Mouse (Mus musculus) liver, embryonic 11.5 days (tissue): ENCODE data around the gene Pla2g15. TPM values are rescaled to one million over a fixed set of nuclear protein-coding genes. Genes with fewer than 3 reads are reported as not detected.

Experiments used
- ATAC-seq: fragments of 200-750 bp; cut with Nextera tagmentation; replicated peaks from 2 replicates; pipeline ENCODE4 v1.8.0; 2017; ENCODE audit warnings: moderate number of reproducible peaks, mild to moderate bottlenecking, moderate TSS enrichment, moderate library complexity; ENCODE audit not compliant: low FRiP score
- DNase-seq: peaks from one replicate; pipeline ENCODE4 v3.0.0-alpha.2; 2017; ENCODE audit warnings: low spot score
- H3K27ac ChIP-seq: fragments of 300-500 bp; sonication (generic); 2 replicates; pipeline ENCODE4 v1.5.1; 2014; ENCODE audit warnings: mild to moderate bottlenecking, low read depth, low read length, control low read depth
- H3K27me3 ChIP-seq: fragments of 300-500 bp; sonication (generic); replicated peaks from 2 replicates; pipeline ENCODE4 v1.6.1; 2014; ENCODE audit warnings: low read length, mixed read lengths; ENCODE audit not compliant: control insufficient read depth, insufficient read depth
- H3K36me3 ChIP-seq: fragments of 300-500 bp; sonication (generic); 2 replicates; pipeline ENCODE4 v1.6.1; 2014; ENCODE audit warnings: mild to moderate bottlenecking, low read length, moderate library complexity, mixed read lengths; ENCODE audit not compliant: control insufficient read depth, insufficient read depth
- H3K4me1 ChIP-seq: fragments of 300-500 bp; sonication (generic); replicated peaks from 2 replicates; pipeline ENCODE4 v1.6.1; 2014; ENCODE audit warnings: low read length, mixed read lengths; ENCODE audit not compliant: control insufficient read depth, insufficient read depth
- H3K4me2 ChIP-seq: fragments of 300-500 bp; sonication (generic); 2 replicates; pipeline ENCODE4 v1.6.1; 2014; ENCODE audit warnings: mild to moderate bottlenecking, control low read depth, moderate library complexity
- H3K4me3 ChIP-seq: fragments of 300-500 bp; sonication (generic); 2 replicates; pipeline ENCODE4 v1.5.1; 2014; ENCODE audit warnings: low read depth, low read length, control low read depth
- H3K9ac ChIP-seq: fragments of 300-500 bp; sonication (generic); 2 replicates; pipeline ENCODE4 v1.6.1; 2014; ENCODE audit warnings: low read depth, low read length, control low read depth
- H3K9me3 ChIP-seq: fragments of 300-500 bp; sonication (generic); 2 replicates; pipeline ENCODE4 v1.6.1; 2016; ENCODE audit warnings: low read length, inconsistent platforms, mixed read lengths; ENCODE audit not compliant: control insufficient read depth
- WGBS: fragments of 180-500 bp; shearing (Covaris S2); extraction: QIAGEN DNeasy Blood & Tissue Kit; methylation state at CpG from one replicate; pipeline ENCODE4 v1.1.7; 2014; 5-methylcytosine and 5-hydroxymethylcytosine counted together
- polyA plus RNA-seq: library from polyadenylated mRNA; unstranded; fragments of >200 nt; fragmentation: Nextera tagmentation; extraction: Ambion mirVana; gene quantifications from 2 replicates; pipeline ENCODE4 v1.2.1, GENCODE M21; 2014

The Pla2g15 gene
- polyA plus RNA-seq, 1 experiment from 2014 or later = 9.2 TPM

GRCm38 (mm10) chr8:106211421-106211820 lies 61.2 kb downstream of the Pla2g15 start:
- peak; percentile 6; the same call in 1 of the 2 replicates for ATAC-seq
- peaks cover 28% of the 10 kb centered on the region for H3K36me3 ChIP-seq
- 4% methylated on average over 13 of the region's 13 CpGs for WGBS

DNA sequence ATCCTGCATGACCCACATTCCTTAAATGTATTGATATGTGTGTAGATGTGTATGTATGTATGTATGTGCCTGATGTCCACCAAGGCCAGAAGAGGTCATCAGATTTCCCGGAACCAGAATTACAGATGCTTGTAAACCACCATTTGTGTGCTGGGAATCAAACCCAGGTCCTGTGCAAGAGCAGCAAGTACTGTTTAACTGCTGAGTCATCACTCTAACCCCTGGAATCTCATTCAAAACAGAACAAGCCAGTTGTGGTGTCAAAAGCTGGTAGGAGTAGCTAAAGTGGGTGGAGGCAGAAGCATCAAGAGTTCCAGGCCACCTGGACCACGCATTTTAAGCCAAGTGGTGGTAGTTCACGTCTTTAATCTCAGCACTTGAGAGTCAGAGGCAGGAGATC lies 63.8 kb downstream of the Pla2g15 start:
- Histone ChIP-seq H3K4me1 (peaks cover 11% of the 10 kb centered on the region), H3K27ac (no peak overlapping the region), H3K36me3 (peaks cover 28% of the 10 kb centered on the region), H3K9ac (no peak overlapping the region), H3K27me3 (no peaks in the 10 kb centered on the region), H3K4me3 (no peak overlapping the region), H3K9me3 (no peaks in the 10 kb centered on the region), H3K4me2 (no peak overlapping the region)
- WGBS = 90% methylated on average over 3 of the region's 3 CpGs
- ATAC-seq = no peak
- no peak for DNase-seq

More at GRCm38 (mm10) chr8:106211421-106211820, 61.2 kb downstream of the Pla2g15 start:
- peak overlapping the region; percentile 85 for H3K27ac ChIP-seq
- H3K4me2 ChIP-seq = peak overlapping the region; percentile 79
- H3K9me3 ChIP-seq = no peaks in the 10 kb centered on the region
- peak overlapping the region; percentile 96 for H3K9ac ChIP-seq
- peaks cover 13% of the 10 kb centered on the region; the same call in 1 of the 2 replicates for H3K4me1 ChIP-seq
- no peaks in the 10 kb centered on the region for H3K27me3 ChIP-seq
- DNase-seq = no peak
- peak overlapping the region; percentile 94 for H3K4me3 ChIP-seq

Other genes starting within 250 kb of the Pla2g15 start
- 21.4 and 22.8 TPM in 2 replicates for gene Pskh1, start 250.0 kb upstream of the Pla2g15 start, polyA plus RNA-seq
- 1.9 and 3.0 TPM in 2 replicates for gene Ctrl, start 216.5 kb upstream of the Pla2g15 start, polyA plus RNA-seq
- 142 and 160 TPM in 2 replicates for gene Psmb10, start 212.0 kb upstream of the Pla2g15 start, polyA plus RNA-seq
- gene Lcat, start 207.0 kb upstream of the Pla2g15 start, polyA plus RNA-seq = 32.1 and 32.7 TPM in 2 replicates
- 25.6 and 25.8 TPM in 2 replicates for gene Slc12a4, start 184.3 kb upstream of the Pla2g15 start, polyA plus RNA-seq
- not detected in 2 replicates for gene Dpep3, start 171.0 kb upstream of the Pla2g15 start, polyA plus RNA-seq
- 24.0 and 25.0 TPM in 2 replicates for gene Dus2, start 159.1 kb upstream of the Pla2g15 start, polyA plus RNA-seq
- not detected in 2 replicates for gene Dpep2nb, start 144.4 kb upstream of the Pla2g15 start, polyA plus RNA-seq
- gene Ddx28, start 138.5 kb upstream of the Pla2g15 start, polyA plus RNA-seq = 22.3 and 22.5 TPM in 2 replicates
- 5.3 and 6.2 TPM in 2 replicates for gene Nfatc3, start 91.6 kb upstream of the Pla2g15 start, polyA plus RNA-seq
- 11.6 and 12.7 TPM in 2 replicates for gene Esrp2, start 13.4 kb upstream of the Pla2g15 start, polyA plus RNA-seq
- 46.3 and 52.5 TPM in 2 replicates for gene Slc7a6, start 18.5 kb downstream of the Pla2g15 start, polyA plus RNA-seq
- gene Slc7a6os, start 60.5 kb downstream of the Pla2g15 start, polyA plus RNA-seq = 34.8 and 36.5 TPM in 2 replicates
- 65.1 and 75.7 TPM in 2 replicates for gene Prmt7, start 60.5 kb downstream of the Pla2g15 start, polyA plus RNA-seq
- 1.3 and 2.2 TPM in 2 replicates for gene Smpd3, start 187.6 kb downstream of the Pla2g15 start, polyA plus RNA-seq